Mouse (Mus musculus) heart, postnatal 10 days (tissue): Measurements from ENCODE around the gene Rps6kb1. TPM values are rescaled to one million over a fixed set of nuclear protein-coding genes. Genes with fewer than 3 reads are reported as not detected.
"Not testable (repeated sequence)": the region's sequence is repeated elsewhere in the genome, so short reads cannot be mapped to it uniquely, and the experiment has no call there.

ENCODE experiments used
- DNase-seq, 2 experiments: peaks; one replicate each; pipeline ENCODE4 v3.0.0; 2021
- intact Hi-C: fragments of 180-260 bp; cut with DNase I; formaldehyde crosslinking; loops from one replicate; pipeline ENCODE4 v1.15.1; 2025
- microRNA-seq, 2 experiments: library from miRNA; unstranded; fragments of <30 nt; microRNA quantifications; one replicate each; pipeline ENCODE4 v1.2.0; 2022
- total RNA-seq, 2 experiments: library from RNA; stranded (reverse); gene quantifications; 2 replicates each; pipeline ENCODE4 v1.2.3; 2021

Gene Rps6kb1
- total RNA-seq, 2 experiments from 2014 or later = 26.0 to 29.2 TPM

- intact Hi-C loops = no loop called here
Measured at GRCm38 (mm10) chr11:86473576-86473975, 71.0 kb downstream of the Rps6kb1 start.

GRCm38 (mm10) chr11:86472771-86473171 is 71.8 kb downstream of the Rps6kb1 start:
- DNase-seq = peak; percentile 57 to 61
- intact Hi-C loops = no loop called here

More at GRCm38 (mm10) chr11:86473576-86473975, 71.0 kb downstream of the Rps6kb1 start:
- DNase-seq = no peak

GRCm38 (mm10) chr11:86471785-86472184 is 72.8 kb downstream of the Rps6kb1 start:
- peak in 1 of 2 experiments; percentile 26 for DNase-seq
- intact Hi-C loops = no loop called here

GRCm38 (mm10) chr11:86468971-86469370 is 75.6 kb downstream of the Rps6kb1 start:
- intact Hi-C loops = no loop called here
- no peak for DNase-seq

- intact Hi-C loops = no loop called here
- DNase-seq = peak in 1 of 2 experiments; percentile 26
Measured at GRCm38 (mm10) chr11:86468345-86468744, 76.3 kb downstream of the Rps6kb1 start.

GRCm38 (mm10) chr11:86464275-86464674 is 80.3 kb downstream of the Rps6kb1 start:
- DNase-seq = peak; percentile 70 to 85

GRCm38 (mm10) chr11:86462579-86462978 is 82.0 kb downstream of the Rps6kb1 start:
- no peak for DNase-seq

More at GRCm38 (mm10) chr11:86464275-86464674, 80.3 kb downstream of the Rps6kb1 start:
- intact Hi-C loops = not testable (repeated sequence)

GRCm38 (mm10) chr11:86458866-86459265 is 85.7 kb downstream of the Rps6kb1 start:
- intact Hi-C loops = no loop called here
- no peak for DNase-seq

More at GRCm38 (mm10) chr11:86462579-86462978, 82.0 kb downstream of the Rps6kb1 start:
- intact Hi-C loops = no loop called here

GRCm38 (mm10) chr11:86457545-86457944 is 87.1 kb downstream of the Rps6kb1 start:
- intact Hi-C loops = no loop called here
- DNase-seq = no peak

- intact Hi-C loops = no loop called here
- DNase-seq = no peak
Measured at GRCm38 (mm10) chr11:86453991-86454390, 90.6 kb downstream of the Rps6kb1 start.

Small RNAs within 50 kb of the gene (microRNA-seq; reads per million reads assigned to microRNA genes)
- gene Mir21a = 9,183 to 19,960 reads per million in 2 experiments

Other genes with a start within 250 kb of the Rps6kb1 start
- gene Med13, start 187.2 kb downstream of the Rps6kb1 start, total RNA-seq = 10 to 100 TPM; 46.0 to 52.9 TPM
- gene Rnft1, start 60.1 kb downstream of the Rps6kb1 start, total RNA-seq = 10 to 100 TPM; 27.2 to 33.0 TPM
- 1 to 10 TPM; 5.5 to 6.2 TPM for gene Tubd1, start 186 bp upstream of the Rps6kb1 start, total RNA-seq
- 10 to 100 TPM; 49.8 to 53.1 TPM for gene Vmp1, start 139.0 kb upstream of the Rps6kb1 start, total RNA-seq
- gene Ptrh2, start 139.2 kb upstream of the Rps6kb1 start, total RNA-seq = 1 to 10 TPM; 8.7 to 9.3 TPM
- 100 to 1,000 TPM; 210 to 211 TPM for gene Cltc, start 212.8 kb upstream of the Rps6kb1 start, total RNA-seq